Mouse (Mus musculus) G1E (cell line): ENCODE results near the gene Ormdl1.

Source experiments
- CTCF ChIP-seq: IDR thresholded peaks from 2 replicates; pipeline ENCODE4 v1.5.1; 2012; ENCODE audit warnings: low read depth, low read length, inconsistent platforms, mixed read lengths
- GATA1 ChIP-seq: IDR thresholded peaks from 2 replicates; pipeline ENCODE4 v1.6.1; 2012; ENCODE audit warnings: borderline replicate concordance, low read length, inconsistent platforms, mixed read lengths
- POLR2AphosphoS5 ChIP-seq: IDR thresholded peaks from 2 replicates; pipeline ENCODE4 v1.6.1; 2012; ENCODE audit warnings: low read depth, low read length, inconsistent platforms; ENCODE audit not compliant: insufficient replicate concordance
- TAL1 ChIP-seq: conservative IDR thresholded peaks from 2 replicates; pipeline ENCODE4 v1.6.1; 2012; ENCODE audit warnings: low read depth, low read length, inconsistent platforms, mixed read lengths

DNA sequence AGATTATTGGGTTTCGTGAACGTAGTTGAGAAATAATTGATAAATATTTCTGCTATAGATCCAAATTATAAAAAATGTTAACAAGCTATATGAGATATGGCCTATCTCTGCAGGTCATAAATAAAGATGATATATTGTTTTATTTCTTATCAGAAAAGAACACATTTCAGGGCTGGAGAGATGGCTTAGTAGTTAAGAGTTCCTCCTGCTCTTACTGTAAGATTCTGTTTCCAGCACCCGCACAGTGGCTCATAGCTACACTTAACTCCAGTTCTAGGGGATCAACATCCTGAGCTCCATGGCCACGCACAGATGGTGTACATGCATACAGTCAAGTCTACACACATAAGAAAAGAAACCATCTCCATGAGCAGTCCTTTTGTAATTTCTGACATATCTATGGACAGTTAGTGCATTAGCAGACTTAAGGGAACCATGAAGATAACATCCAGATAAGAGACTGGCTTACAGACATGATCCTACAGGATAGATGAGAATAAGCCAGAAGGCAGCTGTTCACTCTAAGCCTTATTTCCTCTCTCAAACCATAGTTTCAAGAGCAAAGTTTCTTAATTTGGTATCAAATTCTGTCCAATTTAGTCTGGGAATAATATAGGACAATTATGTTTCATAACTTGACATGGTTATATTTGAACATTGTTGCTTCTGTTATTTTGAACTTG is 24.9 kb downstream of the Ormdl1 start:
- TF ChIP-seq TAL1 (peak; percentile 80), CTCF (no peak), GATA1 (no peak), POLR2AphosphoS5 (no peak)
